Mouse (Mus musculus): ENCODE results near the gene Ppp3ca.

DNA sequence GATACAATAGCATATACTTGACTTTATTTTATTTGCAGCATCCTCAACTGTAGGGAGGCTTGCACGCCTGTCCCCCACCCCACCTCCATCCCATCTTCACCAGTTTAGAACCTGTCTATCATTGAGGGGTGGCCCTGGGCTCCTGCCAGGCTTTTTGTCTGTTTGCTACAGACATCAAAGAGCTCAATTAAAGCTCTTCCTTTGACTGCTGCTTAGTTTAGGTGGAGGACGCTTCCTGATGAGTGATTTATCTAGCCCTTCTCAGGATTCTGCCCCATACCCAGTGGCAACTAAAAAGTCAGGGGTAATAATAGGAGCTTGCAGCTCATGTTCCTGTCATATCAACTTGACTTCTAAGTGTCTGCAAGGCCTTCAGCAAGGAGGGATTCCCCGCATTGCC, 239.6 kb downstream of the Ppp3ca start:
- no peak for TF ChIP-seq CTCF (IDR thresholded peaks at IDR 0.05; ENCODE audit: low read depth, low read length)
- TF ChIP-seq POLR2A (IDR thresholded peaks at IDR 0.05; ENCODE audit: borderline replicate concordance, low read depth, low read length): no peak

All from bone marrow macrophage, adult 2 months (primary cell).